Mouse (Mus musculus): ENCODE measurements around the gene Ccdc96.

Gene Ccdc96

DNA sequence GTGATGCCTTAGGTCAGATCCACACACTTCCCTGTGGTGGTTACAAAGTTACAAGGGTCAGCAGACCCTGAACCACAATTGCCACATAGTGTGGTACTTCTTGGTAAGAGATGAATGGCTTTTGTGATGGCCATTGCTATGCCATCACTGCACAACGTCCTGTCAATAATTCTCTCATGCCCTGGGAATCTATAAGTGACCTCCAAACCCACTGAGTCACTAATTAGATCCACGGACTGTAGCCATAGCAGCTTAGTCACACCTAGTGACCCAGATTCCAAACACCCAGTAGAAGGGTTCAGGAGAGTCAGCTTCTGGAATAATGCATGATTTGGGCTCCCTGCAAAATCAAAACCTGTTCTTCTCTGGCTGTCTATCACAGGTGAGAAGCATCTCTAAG, 40.8 kb downstream of the Ccdc96 start:
- DNase-seq (ENCODE audit: low spot score in 2 of 2): no peak

DNA sequence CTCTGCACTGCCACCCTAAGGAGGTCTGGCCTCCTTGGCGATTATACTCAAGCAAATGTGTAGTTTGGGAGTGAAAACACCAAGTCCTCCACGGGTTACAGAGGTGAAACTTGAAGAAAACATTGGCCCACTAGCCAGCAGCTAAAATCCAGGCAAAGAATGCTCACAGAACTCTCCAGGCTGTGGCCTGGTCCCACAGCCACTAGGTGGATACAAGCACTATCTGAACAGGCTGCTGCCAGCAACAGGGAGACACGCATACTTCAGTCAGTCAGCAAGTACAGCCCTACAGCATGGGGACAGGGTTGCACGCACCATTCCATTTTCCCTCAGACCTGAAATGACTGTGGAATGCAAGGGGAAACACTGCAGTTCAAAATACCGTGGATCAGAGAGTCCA, 41.9 kb downstream of the Ccdc96 start:
- DNase-seq (ENCODE audit: low spot score in 2 of 2): no peak

DNA sequence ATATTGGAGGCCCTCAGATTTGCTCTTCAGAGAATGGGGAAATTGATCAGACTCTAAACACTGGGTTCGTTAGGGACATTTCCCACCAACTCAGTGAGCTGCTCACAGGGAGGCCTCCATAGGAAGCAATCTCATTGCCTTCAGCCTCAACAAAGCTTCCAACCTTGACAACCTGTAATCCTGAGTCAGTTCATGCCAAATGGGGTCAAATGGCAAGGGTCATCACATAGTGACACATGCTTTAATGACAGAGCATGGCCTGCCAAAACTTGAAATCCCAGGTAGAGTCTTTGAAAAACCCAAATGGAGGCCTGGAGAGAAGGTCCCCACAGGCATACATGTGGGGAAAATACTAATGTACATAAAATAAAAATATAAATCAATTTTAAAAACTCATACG, 42.5 kb downstream of the Ccdc96 start:
- DNase-seq (ENCODE audit: low spot score in 2 of 2): no peak

DNA sequence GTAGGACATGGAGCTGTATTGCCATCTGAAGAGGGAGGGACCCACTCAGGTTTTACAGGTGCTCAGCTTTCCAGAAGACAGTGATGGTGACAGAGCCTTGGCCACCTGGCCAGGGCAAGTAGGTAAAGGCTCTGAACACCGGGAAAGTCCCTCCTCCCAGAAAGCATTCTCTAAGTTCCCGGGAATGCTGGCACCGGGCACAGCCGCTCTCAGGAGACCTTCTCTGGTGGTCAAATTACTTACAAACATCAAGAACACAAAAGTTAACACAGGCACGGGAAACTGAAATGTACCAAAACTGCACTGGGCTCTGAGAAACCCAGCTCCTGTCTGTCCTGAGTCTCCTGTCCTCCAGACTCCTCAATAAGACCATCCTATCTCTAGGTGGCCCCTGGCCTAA, 45.3 kb downstream of the Ccdc96 start:
- no peak for DNase-seq (ENCODE audit: low spot score in 2 of 2)

DNA sequence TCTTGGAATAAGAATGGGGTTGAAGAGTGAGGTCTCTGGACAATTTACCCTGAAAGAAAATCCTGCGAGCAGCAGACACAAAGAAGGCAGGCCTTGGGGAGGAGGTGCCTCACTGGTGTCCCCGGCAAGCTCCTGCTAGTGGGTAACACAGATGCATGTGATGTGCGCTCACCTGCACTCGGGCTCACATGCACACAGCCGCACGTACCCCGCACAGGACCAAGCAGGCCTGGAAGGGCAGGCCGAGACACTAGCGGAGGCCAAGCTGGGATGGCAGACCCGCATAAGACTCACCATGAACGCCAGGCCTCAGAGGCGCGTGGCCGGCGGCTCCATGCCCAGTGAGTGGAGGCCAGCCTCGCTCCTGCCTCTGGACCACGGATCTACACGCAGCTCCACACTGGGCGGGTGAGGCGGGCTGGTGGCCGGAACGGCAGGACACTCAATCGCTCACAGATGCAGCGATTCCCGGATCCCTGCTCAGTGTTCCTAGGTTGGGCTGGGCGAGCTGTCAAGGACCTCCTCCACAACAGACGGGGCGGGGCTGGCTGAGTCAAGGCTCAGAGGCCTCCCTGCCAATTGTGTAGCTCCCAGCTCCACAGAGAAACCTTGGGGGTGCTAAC, 45.9 kb downstream of the Ccdc96 start:
- DNase-seq (ENCODE audit: low spot score in 2 of 2): peak; percentile 86 to 89

DNA sequence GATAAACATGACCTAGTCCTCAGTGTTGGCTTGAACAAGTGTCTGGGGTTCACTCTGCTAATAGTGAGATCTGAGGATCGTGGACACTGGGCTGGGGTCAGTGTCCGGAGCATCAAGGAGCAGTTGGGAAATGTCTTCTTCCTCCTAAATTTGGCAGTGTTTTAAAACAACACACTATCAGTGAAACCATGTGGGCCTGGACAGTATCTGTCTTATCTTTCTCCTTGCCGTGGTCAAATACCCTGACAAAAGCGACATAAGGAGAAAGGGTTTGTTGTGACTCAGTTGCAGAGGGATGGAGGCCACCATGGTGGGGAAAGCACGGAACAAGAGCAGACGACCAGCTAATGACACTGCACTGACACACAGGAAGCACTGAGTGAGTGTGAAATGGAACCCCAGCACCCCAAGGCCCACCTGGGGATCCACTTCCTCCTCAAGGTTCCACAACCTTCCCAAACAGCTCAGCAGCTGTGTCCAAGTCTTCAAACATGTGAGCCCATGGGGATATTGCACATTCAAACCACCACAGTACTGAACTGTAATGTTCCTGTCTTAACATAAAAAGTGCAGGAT, 50.2 kb downstream of the Ccdc96 start:
- no peak for DNase-seq (ENCODE audit: low spot score in 2 of 2)

DNA sequence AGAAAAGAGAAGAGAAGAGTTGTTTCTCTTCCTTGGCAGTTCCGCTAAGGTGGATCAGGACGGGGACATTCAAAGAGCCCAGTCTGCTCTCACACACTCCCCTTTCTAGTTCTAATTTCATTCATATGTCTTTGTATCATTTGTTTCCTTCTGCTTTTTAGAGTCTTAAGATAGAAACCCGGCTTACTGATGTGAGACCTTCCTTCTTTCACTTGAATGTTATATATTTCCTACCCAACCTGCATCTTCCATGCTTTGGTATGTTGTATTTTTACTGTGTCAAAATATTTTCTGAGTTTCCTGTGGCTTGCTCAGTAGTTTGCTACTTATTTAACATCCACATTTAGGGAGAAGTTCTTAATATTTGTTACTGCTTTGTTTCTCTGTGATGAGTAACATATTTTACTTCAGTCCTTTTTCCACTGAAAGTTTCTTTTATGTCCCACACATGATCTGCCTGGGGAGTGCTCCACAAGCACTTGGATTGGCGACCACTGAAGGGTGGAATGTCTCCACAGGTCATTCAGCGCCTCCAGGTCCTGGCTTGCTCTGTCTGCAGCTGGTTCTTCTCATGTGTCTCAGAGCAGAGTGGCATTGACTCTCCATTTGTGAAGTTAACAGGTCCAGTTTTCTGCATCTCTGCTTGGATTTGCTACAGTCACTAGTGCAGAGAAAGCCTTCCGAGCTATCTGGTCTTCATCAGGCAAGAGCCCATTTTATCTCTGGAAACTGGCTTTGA, 51.2 kb downstream of the Ccdc96 start:
- no peak for DNase-seq (ENCODE audit: low spot score in 2 of 2)

DNA sequence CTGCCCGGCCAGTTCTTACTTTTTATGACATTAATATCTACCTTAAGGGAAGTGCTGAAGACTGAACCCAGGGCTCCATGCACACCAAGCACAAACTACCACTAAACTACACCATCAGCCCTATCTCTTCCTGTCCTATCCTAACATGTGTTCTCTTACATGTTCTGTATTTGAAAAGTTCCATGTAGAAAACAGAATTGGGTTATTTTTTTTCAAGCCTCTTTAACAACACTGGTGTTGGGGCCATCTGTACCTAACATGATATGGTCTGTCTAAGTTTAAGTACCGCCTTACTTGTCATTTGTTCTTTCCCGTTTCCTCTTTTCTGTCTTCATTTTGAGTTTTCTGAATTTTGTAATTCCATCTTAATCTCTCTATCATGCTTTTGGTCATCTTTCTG, 52.0 kb downstream of the Ccdc96 start:
- DNase-seq (ENCODE audit: low spot score in 2 of 2): no peak
